Mouse (Mus musculus) left cerebral cortex, postnatal 25 days (tissue): ENCODE results near the gene Mgst1. TPM values are rescaled to one million over a fixed set of nuclear protein-coding genes. Genes with fewer than 3 reads are reported as not detected.

Source experiments
- DNase-seq, 2 experiments: peaks; one replicate each; pipeline ENCODE4 v3.0.0; 2022; ENCODE audit warnings: low spot score in 2 of 2, mixed read lengths in 1 of 2
- intact Hi-C: fragments of 180-260 bp; cut with DNase I; formaldehyde crosslinking; loops from one replicate; pipeline ENCODE4 v1.15.1; 2025
- total RNA-seq, 2 experiments: library from RNA; stranded (reverse); gene quantifications; 2 replicates each; pipeline ENCODE4 v1.2.3; 2021

Mgst1 gene
- 10 to 100 TPM in 1 of 2 experiments, 1 to 10 TPM in 1; 8.1 to 11.7 TPM for total RNA-seq

DNA sequence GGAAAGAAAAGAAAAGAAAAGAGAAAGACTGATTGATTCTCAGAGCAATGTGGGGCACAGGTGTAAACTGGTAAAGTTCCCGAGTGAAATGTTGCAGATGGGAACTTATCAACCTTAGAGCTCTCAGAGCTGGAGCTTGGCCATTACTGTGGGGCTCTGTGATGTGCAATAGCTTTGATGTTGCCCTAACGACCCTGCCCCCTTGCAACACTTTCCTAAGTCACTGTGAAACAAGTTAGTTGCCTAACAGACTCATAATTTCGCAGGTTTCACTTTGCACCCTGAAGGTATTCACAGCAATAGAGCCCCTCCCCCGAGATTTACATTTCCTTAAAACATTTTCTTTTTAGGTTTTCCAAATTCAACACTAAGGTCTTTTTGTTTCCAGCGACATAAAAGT is at the start of gene Mgst1:
Gene Mgst1 (plus strand): TSS at position 387 of the 400 bp plus-strand sequence.
- no peak for DNase-seq
- intact Hi-C loops, result no loop called here

DNA sequence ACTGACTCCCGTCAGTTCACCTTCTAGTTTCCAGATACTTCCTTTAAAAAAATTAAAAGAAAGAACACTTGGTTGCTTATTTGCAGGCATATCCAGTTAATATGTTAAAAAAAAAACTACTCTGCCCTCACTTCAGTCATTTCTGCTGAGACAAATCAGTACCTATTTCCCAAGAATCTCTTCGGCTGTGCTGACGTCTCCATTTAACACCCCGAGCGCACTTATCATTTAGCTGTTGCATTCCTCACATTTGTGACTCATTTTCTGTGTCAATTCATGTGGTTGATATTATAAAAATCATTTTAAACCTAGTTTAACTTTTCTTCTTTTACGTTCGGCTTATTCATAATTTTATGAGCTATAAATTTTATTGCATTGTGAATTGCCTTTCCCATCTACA is 47.7 kb upstream of the Mgst1 start:
- intact Hi-C loops, result no loop called here
- peak in 1 of 2 experiments; percentile 19 for DNase-seq

DNA sequence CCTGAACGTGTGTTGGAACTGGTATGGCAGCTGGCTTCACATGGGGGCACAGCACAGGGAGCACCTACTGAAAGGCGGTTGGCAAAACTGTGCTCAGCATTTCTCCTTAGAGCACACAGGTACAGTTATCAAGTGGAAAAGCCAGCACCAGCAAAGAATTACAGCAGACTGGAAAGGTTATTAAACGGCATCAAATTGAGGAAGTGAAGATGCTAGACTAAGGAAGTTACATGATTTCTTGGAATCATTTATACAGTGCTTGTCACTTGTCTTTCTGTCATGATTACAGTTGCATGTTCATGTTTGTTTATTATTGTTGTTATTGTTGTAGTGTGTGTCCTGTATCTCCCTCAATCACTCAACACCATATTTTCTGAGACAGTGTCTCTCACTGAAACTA is 45.1 kb upstream of the Mgst1 start:
- no peak for DNase-seq
- intact Hi-C loops, result no loop called here

DNA sequence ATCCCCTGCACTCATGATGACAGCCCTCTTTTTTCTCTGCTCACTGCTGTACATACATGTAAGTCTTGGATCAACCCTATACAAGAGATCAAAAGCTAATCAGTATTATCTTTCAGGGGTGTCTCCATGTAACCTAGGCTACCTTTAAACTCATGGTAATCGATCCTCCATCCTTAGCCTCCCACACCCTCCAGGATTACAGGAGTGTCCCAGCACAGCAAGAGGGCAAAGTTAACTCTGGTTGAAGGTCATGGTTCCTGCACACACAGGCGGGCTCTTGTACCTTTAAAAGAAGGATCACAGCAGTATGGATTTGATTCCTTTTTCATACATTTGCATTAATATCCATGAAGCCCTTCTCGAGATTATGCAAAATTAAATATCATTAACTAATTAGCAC is 40.5 kb upstream of the Mgst1 start:
- intact Hi-C loops, result no loop called here
- no peak for DNase-seq

DNA sequence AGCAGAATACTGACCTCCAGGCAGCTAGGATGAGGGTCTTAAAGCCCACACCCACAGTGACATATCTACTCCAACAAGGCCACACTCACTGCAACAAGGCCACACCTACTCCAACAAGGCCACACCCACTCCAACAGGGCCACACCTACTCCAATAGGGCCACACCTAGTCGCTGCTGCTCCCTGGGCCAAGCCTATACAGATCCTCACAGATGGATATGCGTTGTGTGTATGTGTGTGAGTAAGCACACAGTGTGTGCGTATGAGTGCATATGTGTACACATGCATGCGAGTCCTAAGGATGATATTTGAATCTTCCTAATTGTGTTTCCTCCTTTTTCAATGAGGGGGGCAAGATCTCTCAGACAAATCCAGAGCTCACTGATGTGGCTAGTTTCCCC is 38.3 kb upstream of the Mgst1 start:
- no peak for DNase-seq
- intact Hi-C loops, result no loop called here

DNA sequence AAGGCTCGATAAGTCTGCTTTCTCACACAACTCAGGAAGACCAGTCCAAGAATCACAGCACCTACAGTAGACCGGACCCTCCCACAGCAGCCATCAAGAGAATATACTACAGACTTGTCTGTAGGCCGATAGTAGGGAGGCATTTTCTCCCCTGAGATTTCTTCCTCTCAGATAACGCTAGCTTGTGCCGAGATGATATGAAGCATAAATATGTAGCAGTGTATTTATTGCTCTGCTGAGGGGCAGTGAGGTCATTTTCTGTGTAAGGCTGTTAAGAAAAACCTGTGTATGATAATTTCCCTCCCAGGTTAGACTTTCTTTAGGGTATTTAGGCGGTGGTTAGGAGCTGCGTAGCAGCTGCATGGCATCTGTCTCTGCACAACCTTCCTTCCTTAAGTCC is 37.2 kb upstream of the Mgst1 start:
- intact Hi-C loops, result no loop called here
- no peak for DNase-seq

DNA sequence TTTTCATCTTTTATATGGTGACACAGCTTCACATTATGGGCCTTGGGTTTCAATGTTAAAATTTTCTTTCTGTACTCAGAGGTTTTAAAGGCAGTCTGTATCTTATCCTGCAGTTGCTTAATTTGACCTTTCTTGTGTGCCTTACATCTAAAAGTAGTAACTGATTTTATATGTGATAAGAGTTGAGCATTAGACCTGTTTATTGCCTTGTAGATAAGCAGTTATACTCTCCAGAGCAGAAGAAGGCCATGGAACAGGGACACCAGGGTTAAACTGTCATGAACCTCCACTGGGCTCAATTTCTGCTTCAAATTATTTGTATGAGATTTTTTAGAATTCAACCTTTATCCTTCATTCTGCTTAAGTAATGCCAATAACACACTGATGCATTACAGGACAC is 35.6 kb upstream of the Mgst1 start:
- intact Hi-C loops, result no loop called here
- no peak for DNase-seq

DNA sequence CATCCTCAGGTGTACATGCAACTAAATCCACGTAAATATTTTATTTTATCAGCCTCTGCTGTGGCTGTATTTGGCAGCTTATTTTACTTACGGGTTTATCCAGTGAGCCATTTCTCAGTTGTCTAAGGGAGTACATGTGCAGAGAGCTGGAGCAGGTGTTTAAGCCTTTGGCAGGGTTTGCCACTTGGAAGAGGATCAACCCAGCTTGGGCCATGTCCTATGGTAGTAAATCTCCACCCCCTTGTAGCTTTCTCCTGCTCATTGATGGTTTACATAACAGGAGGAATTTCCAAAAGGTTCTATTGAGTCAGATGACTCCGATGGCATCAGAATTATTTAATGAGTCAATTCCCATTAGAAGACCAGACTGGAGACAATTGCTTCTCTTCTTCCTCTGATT is 22.6 kb upstream of the Mgst1 start:
- intact Hi-C loops, result no loop called here
- DNase-seq, result no peak

DNA sequence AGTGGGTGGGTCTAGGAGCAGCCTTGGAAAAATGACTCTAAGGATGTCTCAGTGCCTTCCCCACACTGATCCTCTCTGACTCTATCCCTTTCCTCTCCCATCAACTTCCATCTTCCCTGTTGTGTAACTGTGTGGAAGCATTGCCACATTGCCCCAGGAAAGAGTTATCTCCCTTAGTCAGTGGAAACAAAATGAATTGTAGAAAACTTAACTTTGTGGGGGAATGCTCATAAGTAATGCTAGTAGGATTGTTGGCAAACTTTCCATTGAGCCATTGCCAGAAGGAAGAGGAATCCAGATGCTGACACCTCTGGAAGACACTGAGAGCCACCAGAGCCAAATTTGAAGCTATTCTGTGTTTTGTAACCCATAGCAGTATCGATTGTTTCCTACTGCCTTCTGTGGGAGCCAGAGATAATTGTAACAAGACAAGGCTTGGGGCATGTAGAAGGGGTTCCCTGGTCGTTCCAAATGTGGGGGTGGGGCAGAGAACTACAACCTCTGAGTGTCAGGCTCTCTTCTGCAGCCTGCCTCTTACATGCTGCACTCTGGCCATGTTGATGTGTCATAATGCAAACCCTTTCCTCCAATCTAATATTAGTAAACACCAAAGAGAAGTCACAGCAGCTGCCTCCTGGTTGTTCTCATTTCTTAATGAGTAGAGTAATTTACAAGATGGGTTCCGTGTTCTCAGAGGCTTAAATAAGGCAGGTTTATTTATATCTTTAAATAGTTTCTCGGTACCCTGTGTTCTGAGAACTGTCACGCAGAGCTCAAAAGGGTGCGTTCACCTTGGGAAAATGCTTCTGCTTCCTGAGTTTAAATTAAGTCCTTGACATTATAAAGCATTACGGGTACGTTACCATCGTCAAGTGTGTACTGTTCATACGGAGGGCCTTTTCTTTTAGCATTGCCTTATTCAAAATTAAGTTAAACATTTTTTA is 11.5 kb upstream of the Mgst1 start:
- intact Hi-C loops, result no loop called here
- peak in 1 of 2 experiments; percentile 11 for DNase-seq

DNA sequence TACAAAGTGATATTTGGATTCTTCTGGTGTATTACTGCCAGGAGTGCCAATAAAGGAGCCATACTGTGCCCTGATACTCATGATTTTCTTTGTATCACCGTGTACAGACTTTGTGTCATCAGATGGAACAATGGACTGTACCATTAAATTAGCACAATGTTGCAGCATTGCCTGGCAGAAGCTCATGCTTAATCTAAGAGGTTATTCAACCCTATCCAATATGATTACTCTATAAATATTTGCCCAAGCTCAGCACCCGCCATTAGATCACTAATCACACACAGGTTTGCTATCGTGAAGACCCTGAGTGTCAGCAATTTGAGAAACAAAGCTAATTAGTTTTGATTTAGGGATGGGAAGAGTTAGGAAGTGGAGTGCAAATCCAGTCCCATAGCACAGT is 9.6 kb upstream of the Mgst1 start:
- intact Hi-C loops, result no loop called here

DNA sequence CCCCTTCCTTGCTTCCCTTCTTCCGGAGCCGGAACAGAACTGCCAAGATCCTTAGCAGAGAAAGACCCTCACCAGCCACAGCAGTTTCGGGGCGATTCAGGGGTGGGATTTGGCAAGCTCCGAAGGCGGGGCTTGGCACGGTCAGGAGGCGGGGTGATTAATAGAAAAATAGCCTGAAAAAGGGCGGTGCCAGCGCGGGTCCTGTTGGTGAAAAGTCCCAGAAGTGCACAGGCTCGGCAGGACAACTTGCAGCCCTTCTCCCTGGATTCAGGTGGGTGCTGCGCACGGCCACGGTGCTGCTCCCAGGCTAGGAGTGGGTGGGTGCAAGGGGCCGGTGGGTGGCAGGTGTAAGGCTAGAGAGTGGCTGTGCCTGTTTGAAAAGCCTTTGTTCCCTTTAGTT is 220 bp downstream of the Mgst1 start:
- intact Hi-C loops, result no loop called here

More for the DNA sequence above, 9.6 kb upstream of the Mgst1 start:
- DNase-seq, result no peak

DNA sequence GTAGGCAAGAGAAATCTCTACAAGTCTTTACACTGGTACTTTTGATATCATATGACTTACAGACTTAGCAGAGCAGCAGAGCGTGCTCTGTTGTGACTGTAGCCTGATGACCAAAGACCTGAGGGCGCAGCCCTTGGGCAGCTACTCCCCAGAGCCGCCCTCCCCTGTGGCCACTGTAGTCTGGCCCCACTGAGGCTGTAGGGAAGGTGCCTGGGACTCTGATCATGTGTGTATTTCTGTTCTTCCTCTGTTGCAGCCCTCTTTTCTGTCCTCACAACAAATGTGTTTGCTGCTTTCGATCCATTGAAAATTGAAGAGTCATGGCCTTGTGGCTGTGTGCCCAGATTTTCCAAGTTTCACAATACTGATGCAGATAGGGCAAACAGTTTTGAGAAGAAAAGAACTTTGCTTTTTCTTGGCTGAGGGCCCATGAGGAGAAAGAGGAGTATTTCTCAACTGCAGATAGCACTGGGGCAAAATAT is 1.0 kb downstream of the Mgst1 start:
- no peak for DNase-seq
- intact Hi-C loops, result no loop called here

More for the DNA sequence above, 220 bp downstream of the Mgst1 start:
- DNase-seq, result no peak

DNA sequence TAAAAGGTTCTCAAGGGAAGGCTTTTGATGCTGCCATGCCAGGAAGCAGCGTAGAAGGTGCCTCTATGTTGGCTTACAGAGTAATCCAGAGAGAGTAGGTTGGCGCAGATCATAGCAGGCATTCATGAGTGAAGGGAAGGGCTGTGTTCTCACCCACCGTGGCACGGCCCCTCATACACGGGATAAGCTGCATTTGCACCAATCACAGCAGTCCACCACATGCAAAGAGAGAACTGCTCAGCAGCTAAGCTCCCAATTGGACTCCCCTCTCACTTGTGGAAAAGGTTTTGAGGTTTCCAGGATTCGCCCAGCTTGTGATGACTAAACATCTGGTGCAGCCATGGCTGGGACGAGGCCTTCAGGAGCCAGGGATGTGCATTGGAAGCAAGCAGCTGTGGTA is 2.5 kb downstream of the Mgst1 start:
- DNase-seq, result no peak
- intact Hi-C loops, result no loop called here

DNA sequence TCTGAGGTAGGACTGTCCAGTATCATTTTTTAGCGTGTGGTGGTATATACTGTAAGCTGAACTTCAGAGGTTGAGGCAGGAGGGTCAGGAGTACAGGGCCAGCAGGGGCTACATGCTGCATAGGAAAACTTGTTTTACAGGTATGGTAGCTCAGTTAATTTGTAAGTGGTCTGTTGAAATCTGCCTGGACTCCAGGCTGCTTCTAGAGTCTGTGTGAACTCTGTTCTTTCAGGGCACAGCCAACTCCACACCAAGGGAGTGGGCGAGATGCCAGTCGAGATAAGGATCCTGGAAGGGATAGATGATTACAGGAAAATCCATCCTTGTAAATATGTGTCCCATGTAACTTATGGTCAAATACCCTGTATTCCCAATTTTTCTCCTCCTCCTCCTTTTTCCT is 3.3 kb downstream of the Mgst1 start:
- DNase-seq, result no peak
- intact Hi-C loops, result no loop called here

DNA sequence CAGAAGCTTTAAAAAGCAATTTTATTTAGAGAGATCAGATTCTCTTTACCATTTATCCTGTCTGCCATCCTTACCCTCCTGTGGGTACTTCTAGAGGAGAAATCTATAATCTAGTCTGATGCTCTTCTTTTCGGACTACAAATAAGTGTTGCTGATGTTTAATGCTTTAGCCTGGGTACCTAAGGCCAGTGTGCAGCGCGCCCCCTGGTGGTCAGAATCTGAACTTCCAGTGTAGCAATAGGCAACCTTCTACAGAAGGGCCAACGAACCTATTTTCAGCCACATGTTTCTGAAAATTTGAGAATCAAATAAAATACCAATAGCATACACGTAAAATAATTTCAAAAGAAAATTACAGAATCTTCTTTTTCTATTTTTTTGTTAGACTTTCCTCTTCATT is 13.0 kb downstream of the Mgst1 start:
- intact Hi-C loops, result loop anchor here (2.0 to 5.0 kb wide), 4 partner anchors 161 to 356 kb away; no protein-coding TSS in a partner anchor
- peak; percentile 78 to 81 for DNase-seq

DNA sequence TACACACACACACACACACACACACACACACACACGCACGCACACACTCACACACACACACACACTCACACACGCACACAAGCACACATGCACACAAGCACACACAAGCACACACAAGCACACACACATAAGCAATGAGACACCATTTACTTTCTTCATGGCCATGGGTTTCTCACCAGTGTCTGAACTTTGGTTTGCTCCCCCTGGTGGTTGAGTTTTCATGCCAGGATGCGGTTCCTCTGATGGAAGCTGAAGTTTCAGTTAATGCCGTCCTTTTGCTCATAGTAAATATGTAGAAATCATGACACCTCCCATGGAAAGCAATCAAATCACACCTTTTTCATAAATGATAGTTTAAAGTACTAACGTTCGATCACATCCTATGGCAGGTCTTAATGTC is 23.8 kb downstream of the Mgst1 start:
- intact Hi-C loops, result no loop called here
- DNase-seq, result peak; percentile 39 to 40

DNA sequence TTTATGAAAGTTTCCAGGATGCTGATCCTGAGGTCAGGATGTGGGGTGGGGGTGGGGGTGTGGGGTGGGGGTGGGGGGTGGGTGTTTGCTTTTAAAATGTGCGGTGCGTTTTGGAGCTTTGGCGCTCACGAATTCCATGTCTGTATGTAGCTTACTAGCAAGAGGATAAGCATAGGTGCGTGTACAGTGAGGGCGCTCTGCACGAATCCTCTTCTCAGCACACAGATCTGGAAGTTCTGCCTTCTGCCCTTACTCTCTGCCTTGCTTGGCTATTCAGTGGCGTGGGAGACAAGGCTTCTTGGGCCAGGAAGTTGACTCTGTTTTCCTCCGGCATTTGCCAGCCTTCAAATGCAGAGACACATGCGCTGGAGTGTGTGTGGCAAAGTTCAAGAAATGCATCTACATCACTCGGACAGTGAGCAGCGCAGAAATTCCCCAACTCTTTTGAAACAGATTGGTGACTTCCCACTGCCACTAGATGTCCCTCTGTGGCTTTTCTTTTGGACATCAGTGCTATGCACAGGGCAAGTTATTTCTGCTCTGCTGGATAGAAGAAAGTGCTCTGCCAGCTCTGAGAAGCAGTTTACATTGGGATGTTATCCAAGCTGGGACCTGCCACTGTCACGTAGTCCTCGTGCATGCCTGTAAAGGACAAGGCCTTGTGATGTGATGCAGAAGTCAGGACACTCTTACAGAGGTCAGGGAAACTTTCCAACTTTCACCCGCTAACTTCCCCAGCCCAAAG is 31.5 kb downstream of the Mgst1 start:
- intact Hi-C loops, result loop anchor here (2.0 to 10.0 kb wide), 5 partner anchors 303 to 1403 kb away; no protein-coding TSS in a partner anchor

More for the DNA sequence above, 31.5 kb downstream of the Mgst1 start:
- peak; percentile 59 to 70 for DNase-seq
